Mouse (Mus musculus): ENCODE data around the gene Klhl3. TPM values are rescaled to one million over a fixed set of nuclear protein-coding genes. Genes with fewer than 3 reads are reported as not detected.

Gene Klhl3
- total RNA-seq, 2 experiments from 2014 or later = 3.7 to 4.1 TPM

DNA sequence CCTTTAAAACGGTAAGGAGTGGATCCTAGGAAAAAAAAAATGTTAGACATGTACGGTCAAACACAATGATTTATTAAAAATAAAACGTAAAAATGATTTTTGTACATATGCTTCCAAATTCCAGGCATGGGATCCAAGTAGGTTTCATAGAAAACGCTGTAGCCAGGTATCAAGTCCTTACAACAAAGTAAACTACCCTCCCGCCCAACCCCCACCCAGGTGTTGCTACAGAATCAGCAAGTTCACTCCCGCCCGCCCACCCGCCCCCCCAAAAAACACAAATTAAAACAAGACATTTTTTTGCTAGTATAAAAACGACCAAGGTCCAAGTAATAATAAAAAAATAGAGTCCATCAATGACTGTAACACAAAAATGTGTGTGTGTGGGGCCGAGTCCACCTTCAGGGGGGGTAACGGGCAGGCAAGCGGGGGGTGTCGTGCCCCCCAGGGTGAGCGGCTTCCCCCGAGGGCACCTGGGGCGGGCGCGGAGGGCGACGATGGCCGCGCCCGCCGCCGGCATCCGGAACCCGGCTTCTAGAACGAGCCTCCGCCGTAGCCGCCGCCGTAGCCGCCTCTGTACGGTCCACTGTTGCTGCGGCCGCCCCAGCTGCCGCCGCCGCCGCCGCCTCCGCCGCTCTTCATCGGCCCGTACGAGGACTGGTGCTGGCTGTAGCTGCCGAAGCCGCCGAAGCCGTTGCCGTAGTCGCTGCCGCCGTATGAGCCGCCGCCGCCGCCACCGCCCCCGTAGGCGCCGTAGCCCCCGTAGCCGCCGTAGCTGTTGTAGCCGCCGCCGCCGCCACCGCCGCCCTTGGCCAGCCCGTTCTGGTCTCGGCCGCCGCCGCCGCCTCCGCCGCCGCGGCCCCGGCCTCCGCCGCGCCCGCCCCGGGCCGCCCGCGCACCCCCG, 13.7 kb upstream of the Klhl3 start:
- no peak for DNase-seq
- intact Hi-C loops (cut with DNase I) = no loop called here

GRCm38 (mm10) chr13:58126126-58126525, 12.7 kb upstream of the Klhl3 start:
- DNase-seq = peak in 1 of 2 experiments; percentile 66
- intact Hi-C loops (cut with DNase I) = no loop called here

GRCm38 (mm10) chr13:58124989-58125388, 11.6 kb upstream of the Klhl3 start:
- intact Hi-C loops (cut with DNase I) = no loop called here
- no peak for DNase-seq

DNA sequence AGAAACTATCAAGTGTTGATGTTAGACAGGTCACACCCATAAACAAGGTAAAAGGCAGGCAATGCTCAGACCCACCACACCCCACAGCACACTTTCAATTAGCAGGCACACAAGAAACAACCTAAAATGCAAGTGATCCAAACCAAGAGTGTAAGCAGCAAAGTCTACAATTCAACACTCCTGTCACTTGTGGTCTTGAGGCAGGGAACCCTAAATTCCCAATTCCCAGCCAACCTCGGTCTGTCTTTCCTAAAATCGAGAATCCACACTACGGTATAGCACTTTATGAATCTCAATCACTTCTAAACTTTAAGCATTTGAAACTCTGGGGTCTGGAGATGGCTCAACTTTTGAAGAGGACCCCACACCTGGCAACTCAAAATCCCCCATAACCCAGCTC, 10.9 kb upstream of the Klhl3 start:
- intact Hi-C loops (cut with DNase I) = no loop called here
- DNase-seq = no peak

- intact Hi-C loops (cut with DNase I) = no loop called here
- DNase-seq = no peak
These were observed 10.0 kb upstream of the Klhl3 start for GRCm38 (mm10) chr13:58123381-58123780.

GRCm38 (mm10) chr13:58122786-58123297, 9.4 kb upstream of the Klhl3 start:
- intact Hi-C loops (cut with DNase I) = no loop called here
- DNase-seq = no peak

DNA sequence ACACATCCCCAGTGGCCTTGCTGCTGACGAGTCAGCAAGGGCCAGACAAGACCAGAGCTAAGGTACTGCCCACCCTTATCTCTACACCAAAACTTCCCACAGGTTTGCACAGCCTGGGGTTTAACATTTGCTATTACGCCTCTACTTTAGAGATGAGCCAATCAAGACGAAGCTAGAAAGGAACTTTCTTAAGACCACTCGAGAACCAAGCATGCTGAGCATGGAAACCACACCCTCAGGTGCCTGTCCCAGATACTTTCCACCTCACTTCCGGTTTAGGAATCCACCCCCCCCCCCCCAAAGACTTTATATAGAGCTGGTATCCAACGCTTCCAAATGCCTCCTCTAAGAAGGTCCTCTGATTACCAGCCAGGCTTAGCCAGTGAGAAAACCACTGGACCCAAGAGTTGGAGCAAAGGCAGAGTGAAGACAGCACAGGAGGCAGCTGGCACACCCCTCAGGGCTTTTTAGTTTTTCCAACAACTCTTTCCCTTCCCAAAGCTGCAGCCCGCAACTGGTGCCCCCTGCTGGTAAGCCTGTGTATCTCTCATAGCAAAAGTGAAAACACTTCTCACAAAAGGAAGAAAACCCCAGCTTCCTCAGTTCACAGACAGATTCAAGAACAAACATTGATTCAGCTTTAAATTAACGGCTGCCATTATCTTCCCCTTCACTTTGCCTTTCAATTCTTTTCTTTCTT, 4.1 kb upstream of the Klhl3 start:
- peak; percentile 82 to 90 for DNase-seq
- intact Hi-C loops (cut with DNase I) = loop anchor here (1.0 to 2.0 kb wide), 2 partner anchors 86 to 105 kb away; no protein-coding TSS in a partner anchor

GRCm38 (mm10) chr13:58116801-58117200, 3.4 kb upstream of the Klhl3 start:
- intact Hi-C loops (cut with DNase I) = loop anchor here (1.0 to 2.0 kb wide), 2 partner anchors 86 to 104 kb away; no protein-coding TSS in a partner anchor
- DNase-seq = no peak

DNA sequence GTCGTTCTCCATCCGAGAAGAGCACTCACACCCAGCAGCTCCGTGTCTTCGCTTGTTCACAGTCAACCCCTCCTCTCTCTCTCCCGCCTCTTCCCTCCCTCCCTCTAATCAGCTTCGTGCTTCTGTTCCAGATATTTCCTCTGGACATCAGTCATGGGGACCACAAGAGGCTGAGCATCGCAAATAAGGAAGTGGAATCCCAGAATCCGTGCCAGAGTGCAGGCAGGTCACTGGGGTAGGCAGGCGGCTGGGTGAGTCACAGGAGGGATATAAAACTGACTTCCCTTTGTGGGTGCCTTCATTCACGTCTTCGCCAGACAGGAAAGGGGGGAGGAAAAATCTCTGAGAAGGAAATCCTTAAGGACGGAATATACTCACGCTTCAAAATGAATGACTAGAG, 1.8 kb upstream of the Klhl3 start:
- intact Hi-C loops (cut with DNase I) = no loop called here

DNA sequence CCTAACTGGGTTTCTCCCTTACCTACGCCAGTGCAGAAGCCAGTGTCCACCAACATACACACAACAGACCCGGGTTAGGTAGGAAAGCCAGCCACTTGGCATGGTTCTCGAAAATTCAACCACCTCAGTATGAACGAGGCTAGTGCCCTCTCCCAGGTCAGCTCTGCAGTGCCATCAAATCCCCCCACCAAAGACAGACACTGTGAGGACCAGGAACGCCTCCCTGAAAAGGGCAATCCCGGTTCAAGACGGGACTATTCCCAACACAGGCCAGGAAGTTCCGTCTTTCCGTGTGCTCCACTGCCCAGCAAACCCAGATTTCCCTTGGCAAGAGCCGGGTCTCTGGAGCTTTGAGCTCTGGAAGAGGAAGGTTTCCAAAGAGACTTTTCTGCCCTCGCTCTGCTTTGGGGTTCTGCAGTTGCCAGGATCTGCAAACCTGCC, 771 bp downstream of the Klhl3 start:
- intact Hi-C loops (cut with DNase I) = loop anchor here (1.0 to 2.0 kb wide), 2 partner anchors 40 to 77 kb away; no protein-coding TSS in a partner anchor
- DNase-seq = peak in 1 of 2 experiments; percentile 41

More for the DNA sequence above, 1.8 kb upstream of the Klhl3 start:
- peak; percentile 40 to 54 for DNase-seq

GRCm38 (mm10) chr13:58112191-58112590, 1.2 kb downstream of the Klhl3 start:
- intact Hi-C loops (cut with DNase I) = loop anchor here (1.0 to 2.0 kb wide), 2 partner anchors 39 to 77 kb away; no protein-coding TSS in a partner anchor
- DNase-seq = no peak

DNA sequence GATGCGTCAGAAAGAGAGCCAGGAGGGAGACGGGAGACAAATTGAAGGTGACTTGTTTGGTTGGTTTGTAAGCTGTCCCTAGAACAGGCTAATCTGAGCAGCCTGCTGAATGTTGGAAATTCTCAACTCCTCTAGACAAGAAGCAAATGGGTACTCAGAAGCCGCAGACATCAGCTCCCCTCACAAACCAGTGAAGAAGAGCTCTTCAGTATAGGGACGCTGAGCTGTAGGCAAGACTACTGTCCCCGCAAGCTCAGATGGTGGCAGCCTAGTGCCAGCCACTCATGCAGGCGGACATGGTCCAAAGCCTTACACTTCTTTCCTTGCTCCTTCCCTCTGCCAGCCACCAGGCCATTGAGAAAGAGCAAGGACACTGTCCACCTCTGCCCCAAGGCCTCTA, 2.1 kb downstream of the Klhl3 start:
- no peak for DNase-seq
- intact Hi-C loops (cut with DNase I) = no loop called here

DNA sequence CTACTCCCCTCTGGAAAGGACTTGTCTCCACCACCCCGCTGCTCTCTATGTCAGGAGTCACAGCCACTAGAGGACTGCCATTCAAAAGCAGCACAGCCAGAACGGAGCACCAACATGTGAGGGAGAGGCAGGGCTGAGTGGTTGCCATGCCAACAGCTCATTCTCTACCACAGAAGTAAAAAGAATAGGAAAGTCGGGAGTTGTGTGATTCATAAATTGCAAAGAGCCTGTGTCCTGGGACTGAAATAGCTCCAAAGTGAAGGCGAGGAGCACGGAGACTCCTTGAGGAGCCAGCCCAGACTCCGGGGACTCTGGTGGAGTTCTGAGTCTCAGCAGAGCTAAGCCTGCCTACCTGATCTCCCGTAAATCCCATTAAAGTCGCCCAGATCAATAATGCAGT, 22.7 kb downstream of the Klhl3 start:
- intact Hi-C loops (cut with DNase I) = no loop called here
- no peak for DNase-seq

DNA sequence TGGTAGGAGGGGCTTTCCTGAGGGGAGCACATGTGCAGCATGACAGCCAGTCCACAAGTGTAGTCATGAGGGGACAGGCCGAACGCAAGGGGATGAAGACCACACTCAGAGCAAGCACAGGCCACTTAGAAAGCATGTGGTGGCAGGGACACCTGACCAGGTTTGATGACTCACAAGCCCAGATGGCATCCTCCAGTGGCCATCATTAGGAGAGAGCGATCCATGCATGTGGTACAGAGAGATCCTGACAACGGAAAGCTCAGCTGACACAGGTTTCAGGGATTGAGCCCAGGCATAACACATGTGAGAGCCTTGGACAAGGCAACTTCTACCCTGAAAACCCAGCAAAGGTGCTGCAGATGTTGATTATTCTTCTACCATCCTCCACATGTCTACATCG, 29.0 kb downstream of the Klhl3 start:
- intact Hi-C loops (cut with DNase I) = no loop called here
- no peak for DNase-seq

GRCm38 (mm10) chr13:58083521-58083920, 29.9 kb downstream of the Klhl3 start:
- DNase-seq = no peak
- intact Hi-C loops (cut with DNase I) = no loop called here

- no peak for DNase-seq
- intact Hi-C loops (cut with DNase I) = no loop called here
These were observed 30.3 kb downstream of the Klhl3 start for GRCm38 (mm10) chr13:58083048-58083447.

DNA sequence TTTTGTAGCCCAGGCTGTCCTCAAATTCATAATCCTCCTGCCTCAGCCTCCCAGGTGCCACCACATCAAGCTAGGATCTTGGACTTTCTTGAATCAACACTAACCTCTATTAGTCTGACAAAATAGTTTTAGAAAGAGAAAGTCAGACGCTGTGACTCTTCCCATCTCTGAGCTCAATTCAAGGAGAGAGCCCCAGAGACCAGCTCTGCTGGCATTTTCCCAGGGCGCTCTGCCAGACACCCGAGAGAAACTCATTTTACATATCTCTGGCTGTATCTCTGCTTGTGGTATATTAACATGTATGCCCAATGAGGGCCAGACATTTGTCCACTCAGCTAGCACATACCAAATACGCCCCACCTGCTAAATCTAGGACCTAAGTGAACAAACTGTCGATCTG, 35.0 kb downstream of the Klhl3 start:
- intact Hi-C loops (cut with DNase I) = no loop called here
- no peak for DNase-seq

DNA sequence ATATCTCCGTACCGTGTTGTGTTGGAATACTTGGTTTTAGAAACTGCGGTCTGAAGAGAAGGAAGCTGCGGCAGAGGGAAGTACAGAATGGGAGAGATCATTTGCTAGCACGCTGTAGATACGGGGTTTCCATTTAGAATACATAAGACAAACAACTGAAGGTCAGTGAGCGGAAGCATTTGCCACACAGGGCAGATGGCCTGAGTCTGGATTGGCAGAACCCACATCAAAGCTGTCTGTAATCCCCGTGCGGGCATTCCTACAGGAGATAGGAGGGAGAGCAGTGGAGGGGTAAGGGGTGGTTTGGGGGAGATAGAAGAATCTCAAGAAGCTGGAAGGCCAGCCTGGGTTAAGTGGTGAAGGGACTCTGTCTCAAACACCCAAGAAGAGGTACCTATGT, 38.5 kb downstream of the Klhl3 start:
- DNase-seq = no peak
- intact Hi-C loops (cut with DNase I) = no loop called here

GRCm38 (mm10) chr13:58074466-58074865, 38.9 kb downstream of the Klhl3 start:
- intact Hi-C loops (cut with DNase I) = no loop called here
- DNase-seq = no peak

DNA sequence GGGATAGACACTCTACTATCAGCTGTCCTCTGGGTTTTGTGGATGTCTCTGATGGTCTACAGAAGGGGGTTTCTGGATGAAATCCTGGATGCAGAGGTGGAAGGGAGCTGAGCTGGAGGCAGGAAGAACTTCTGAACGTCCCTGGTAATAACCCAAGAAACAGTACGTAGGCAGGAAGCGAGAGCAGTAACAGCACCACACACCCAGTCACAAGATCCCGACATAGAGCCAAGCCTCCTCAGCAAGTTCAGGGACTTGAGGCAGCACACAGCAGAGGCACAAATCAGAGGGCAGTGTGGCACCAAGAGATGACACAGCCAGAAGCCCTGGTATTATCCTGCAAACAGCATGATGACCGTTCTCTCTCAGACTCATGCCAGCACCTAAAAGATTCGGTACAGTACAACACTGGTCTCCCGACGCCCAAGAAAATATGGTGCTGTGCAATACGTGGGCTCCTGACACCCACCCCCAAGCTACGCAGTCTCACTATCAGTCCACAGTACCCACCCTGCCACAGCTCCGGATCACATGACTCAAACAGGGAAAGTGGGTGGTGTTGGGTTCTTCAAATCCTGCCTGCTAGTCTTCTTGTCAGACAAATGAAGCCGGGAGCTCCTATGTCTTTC, 40.0 kb downstream of the Klhl3 start:
- intact Hi-C loops (cut with DNase I) = loop anchor here (2.0 kb wide), 1 partner anchor 39 kb away; the partner anchor contains the start of gene Klhl3
- no peak for DNase-seq

DNA sequence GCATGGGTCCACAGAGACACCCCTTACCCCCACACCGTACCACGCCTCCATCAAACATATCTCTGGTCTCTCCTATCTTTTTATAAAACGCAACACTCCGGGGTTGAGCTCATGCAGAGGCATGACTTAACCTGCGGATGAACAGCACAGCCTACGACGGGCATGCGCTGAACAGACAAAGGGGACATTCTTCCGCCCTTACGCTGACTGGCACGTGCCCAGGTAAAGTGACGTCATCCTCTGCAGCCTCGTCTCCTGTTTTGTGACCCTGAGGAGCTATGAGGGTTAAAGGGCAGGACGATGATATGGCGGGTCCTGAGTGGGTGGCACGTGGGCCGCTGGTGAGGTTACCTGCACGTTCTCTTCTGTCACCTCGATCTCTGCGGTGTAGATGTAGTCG, 42.2 kb downstream of the Klhl3 start:
- intact Hi-C loops (cut with DNase I) = no loop called here
- no peak for DNase-seq

Data from heart, postnatal 14 days (tissue).